ENCODE assay signal across 34 mouse cellular contexts in the genomic region with DNA sequence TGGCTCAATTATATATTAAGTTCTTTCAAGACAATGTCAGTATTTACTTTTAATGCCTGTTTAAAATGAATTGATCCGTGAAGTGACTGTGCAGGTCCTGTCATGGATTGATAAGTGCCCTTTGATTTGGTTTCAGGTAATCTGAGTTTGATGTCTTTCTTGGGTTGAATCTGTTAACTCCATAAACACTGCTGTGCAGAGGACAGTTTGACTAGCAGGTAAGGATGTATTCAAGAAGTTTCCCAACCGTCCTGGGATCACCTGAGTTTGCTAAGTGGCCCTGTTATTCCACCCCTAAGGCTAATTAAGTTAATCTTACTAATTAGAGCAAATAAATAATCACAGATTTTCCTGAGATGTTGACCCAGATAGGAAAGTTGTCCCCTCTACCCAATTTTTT.
"Had no signal": no experiment of that assay in that cellular context is flagged by ENCODE, and none has a peak within 500 bp of the region (broad histone marks: within the 10 kb centered on the region; RNA-seq: fewer than 3 reads in every experiment).

No protein-coding gene starts in this region.

- H3K27ac ChIP-seq: heart, embryonic 10.5 days; heart, embryonic 13.5 days; heart, embryonic 15.5 days; hindbrain, embryonic 10.5 days; hindbrain, embryonic 12.5 days; hindbrain, embryonic 13.5 days; hindbrain, embryonic 14.5 days; hindbrain, embryonic 15.5 days; hindbrain, postnatal 0 days; intestine, embryonic 15.5 days; kidney, embryonic 15.5 days; kidney, postnatal 0 days; layer of hippocampus, adult 2 months had no signal

- H3K9ac ChIP-seq: heart, embryonic 12.5 days; heart, embryonic 13.5 days; heart, embryonic 15.5 days; hindbrain, embryonic 12.5 days; hindbrain, embryonic 13.5 days; hindbrain, embryonic 14.5 days; hindbrain, embryonic 15.5 days; intestine, embryonic 15.5 days; kidney, embryonic 15.5 days had no signal

- H3K4me3 ChIP-seq: heart, embryonic 10.5 days; heart, embryonic 12.5 days; heart, embryonic 13.5 days; heart, embryonic 15.5 days; hindbrain, embryonic 10.5 days; hindbrain, embryonic 12.5 days; hindbrain, embryonic 13.5 days; hindbrain, embryonic 15.5 days; intestine, embryonic 15.5 days; kidney, embryonic 15.5 days; layer of hippocampus, adult 2 months had no signal

- H3K27me3 ChIP-seq: heart, embryonic 12.5 days; heart, embryonic 13.5 days; heart, embryonic 15.5 days; hindbrain, embryonic 12.5 days; hindbrain, embryonic 13.5 days; hindbrain, embryonic 15.5 days; intestine, embryonic 15.5 days; kidney, embryonic 15.5 days had no signal

- H3K4me2 ChIP-seq: heart, embryonic 12.5 days; heart, embryonic 13.5 days; heart, embryonic 15.5 days; hindbrain, embryonic 12.5 days; hindbrain, embryonic 13.5 days; hindbrain, embryonic 14.5 days; hindbrain, embryonic 15.5 days; intestine, embryonic 15.5 days; kidney, embryonic 15.5 days had no signal

- H3K4me1 ChIP-seq: hindbrain, embryonic 10.5 days; hindbrain, embryonic 12.5 days; hindbrain, embryonic 13.5 days; hindbrain, embryonic 15.5 days; kidney, embryonic 15.5 days had no signal

- H3K9me3 ChIP-seq: heart, embryonic 10.5 days; heart, embryonic 12.5 days; heart, embryonic 13.5 days; heart, embryonic 15.5 days; hindbrain, embryonic 10.5 days; hindbrain, embryonic 12.5 days; hindbrain, embryonic 13.5 days; hindbrain, embryonic 15.5 days; intestine, embryonic 15.5 days; kidney, embryonic 15.5 days had no signal

- ATAC-seq: hindbrain, embryonic 16.5 days; hindbrain, postnatal 0 days; inflammation-experienced regulatory T-cells, adult 6 months; intestine, embryonic 15.5 days; intestine, embryonic 16.5 days; intestine, postnatal 0 days had no signal

- DNase-seq: heart, postnatal 10 days; heart, postnatal 14 days; heart, postnatal 36 days; heart, postnatal 4 days; kidney, adult 11 months; kidney, adult 18-20 months; kidney, adult 2 months; kidney, adult 8-10 months; kidney, adult 9 months; kidney, postnatal 10 days; kidney, postnatal 14 days; kidney, postnatal 25 days; kidney, postnatal 36 days; kidney, postnatal 4 days; layer of hippocampus, adult 9-11 months; layer of hippocampus, postnatal 36 days had no signal
